Mouse (Mus musculus) gastrocnemius, adult 8-10 months (tissue): ENCODE results near the gene Sub1. TPM values are rescaled to one million over a fixed set of nuclear protein-coding genes. Genes with fewer than 3 reads are reported as not detected.

ENCODE experiments used
- DNase-seq, 2 experiments: peaks; one replicate each; pipeline ENCODE4 v3.0.0; 2022; ENCODE audit warnings: low spot score in 2 of 2
- total RNA-seq, 4 experiments: library from RNA; stranded (reverse); gene quantifications; 2 replicates each; pipeline ENCODE4 v1.2.4; 2022

Sub1 gene
- total RNA-seq, 4 experiments from 2014 or later, result 61.6 to 136 (median 107) TPM

- no peak for DNase-seq
Observed at GRCm38 (mm10) chr15:12013532-12014196, 16.9 kb upstream of the Sub1 start.

GRCm38 (mm10) chr15:12010602-12011044 lies 13.8 kb upstream of the Sub1 start:
- no peak for DNase-seq

DNA sequence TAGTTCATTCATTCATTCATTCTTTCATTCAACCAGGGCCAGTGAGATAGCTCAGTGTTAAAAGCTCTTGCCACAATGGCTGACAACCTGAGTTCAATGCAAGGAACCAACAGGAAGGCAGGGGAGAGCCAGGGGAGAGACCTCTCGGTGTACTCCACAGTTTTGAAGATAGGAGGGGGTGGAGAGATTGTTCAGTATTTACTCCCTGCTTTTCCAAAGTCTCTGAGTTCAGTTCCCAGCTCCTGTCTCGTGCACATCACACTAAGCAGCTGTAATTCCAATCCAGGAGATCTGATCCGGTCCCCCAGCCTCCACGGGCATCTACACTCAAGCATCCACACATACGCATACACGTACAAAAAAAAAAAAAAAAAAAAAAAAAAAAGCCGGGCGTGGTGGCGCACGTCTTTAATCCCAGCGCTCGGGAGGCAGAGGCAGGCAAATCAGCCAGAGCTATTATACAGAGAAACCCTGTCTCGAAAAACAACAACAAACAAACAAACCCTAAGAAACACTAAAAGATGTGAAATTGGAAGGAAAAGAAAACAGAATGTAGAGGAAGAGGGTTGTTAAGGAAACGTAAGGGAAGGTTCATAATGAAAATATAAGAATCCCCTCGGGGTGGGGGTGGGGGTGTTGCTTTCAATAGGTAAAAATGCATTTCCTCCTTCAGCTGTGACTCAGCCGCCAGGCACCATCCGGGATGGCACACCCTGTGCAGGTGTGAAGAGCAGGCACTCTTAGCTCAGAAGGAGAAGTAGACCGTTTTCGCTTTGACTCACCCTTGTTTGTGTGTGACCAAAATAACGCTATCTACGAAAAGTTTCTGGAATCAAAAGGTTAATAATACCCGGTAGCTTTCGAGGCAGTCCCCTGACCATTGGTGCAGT lies 13.2 kb upstream of the Sub1 start:
- DNase-seq, result no peak

GRCm38 (mm10) chr15:12008894-12009293 lies 12.1 kb upstream of the Sub1 start:
- no peak for DNase-seq

DNA sequence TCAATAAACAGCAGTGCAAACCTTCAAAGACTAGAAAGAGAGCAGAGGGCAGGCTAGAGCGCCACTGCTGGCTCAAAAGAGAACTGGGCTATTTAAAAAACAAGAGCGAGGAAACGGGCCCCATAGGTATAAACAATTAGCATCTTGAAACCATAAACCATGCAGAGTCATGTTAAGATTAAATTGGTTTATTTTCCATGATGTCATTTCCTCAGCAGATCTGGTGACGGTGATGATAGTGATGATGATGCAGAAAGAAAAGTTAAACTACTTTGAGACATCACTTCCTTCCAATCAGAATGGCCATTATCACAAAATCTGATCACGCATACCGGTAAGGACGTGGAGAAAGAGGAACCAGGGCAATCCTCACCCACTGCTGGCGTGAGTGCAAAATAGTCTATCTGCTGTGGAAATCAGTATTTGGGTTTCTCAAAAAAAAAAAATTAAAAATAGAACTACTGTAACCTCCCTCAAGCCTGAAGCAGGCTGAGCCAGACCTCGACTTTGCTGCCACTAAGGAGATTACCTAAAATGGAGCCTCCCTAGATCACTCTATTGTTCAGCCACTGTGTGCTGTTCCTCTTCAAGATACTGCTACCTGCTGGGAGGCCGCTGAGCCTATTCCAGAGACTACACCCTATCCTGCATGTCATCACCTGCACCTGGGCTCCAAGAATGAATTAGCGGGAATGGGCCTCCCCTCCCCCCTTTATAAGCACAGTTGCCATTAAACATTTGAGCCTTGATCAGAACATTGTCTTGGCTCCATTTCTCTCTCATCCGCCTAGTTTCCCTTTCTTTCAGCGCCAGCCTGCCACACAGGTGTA lies 11.4 kb upstream of the Sub1 start:
- DNase-seq, result no peak

DNA sequence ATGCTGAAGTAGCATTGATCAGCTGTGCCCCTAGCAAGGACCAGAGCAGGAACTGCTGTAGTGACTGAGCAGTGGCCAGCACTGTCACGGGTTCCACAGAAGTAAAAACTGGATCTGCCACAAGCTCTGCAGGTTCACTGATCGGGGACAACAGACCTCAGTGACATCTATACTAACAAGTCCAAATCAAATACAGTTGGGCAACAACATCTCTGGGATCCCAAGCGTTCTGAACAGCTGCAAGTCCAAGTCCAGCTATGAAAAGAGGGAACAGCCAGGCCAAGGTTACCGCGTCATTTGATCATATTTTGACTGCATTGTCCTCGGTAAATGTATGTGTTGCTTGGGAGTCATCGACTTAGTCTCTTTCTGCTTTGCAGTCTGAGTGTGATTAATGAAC lies 10.6 kb upstream of the Sub1 start:
- no peak for DNase-seq

DNA sequence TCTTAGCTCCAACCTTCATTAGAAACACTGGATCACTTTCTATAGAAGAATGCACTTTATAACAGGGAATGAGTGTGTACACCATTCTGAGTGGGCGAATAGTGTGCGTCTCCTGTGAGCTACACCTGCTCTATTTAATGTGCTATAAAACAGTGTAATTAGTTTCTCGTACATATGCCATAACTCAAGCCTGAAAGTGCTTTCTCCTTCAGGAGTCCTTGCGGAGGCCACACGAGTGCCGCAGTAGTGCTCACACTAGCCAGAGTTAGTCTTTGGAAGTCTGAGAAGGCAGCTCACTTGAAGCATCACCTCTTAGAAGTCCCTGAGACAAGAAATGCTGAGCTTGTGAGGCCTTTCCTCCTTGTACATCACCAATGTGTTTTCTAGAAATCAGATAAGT lies 9.4 kb upstream of the Sub1 start:
- DNase-seq, result no peak

- DNase-seq, result peak; percentile 84 to 88
Observed at GRCm38 (mm10) chr15:11995815-11996201, 975 bp downstream of the Sub1 start.

GRCm38 (mm10) chr15:11994921-11995814 lies 1.6 kb downstream of the Sub1 start:
- peak in 1 of 2 experiments; percentile 32 for DNase-seq

- no peak for DNase-seq
Observed at GRCm38 (mm10) chr15:11994006-11994405, 2.8 kb downstream of the Sub1 start.

DNA sequence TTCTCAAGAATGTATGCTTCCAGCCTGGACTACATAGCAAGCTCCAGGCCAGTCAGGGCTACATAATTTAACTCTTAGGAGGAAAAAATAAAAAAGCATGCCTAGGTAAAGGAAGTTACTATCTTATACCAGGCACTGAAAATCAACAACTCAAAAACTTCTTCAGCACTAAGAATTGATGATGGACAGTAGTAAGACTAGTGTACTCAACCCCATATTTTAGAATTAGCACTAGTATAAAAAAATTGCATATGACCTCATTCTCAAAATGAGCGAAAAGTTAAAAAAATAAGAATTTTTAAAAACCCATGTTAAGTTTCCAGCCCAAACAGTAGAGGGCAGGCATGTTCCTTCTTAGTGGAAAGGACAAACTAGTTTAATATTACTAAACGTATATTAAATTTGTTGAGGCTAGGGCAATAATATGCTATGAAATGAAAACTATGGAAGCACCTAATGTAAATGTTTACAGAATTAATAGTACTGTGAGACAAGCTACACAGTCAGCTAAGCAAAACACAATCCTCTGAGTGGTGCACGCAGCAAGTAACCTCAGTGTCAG lies 5.2 kb downstream of the Sub1 start:
- DNase-seq, result no peak

GRCm38 (mm10) chr15:11988580-11988979 lies 8.2 kb downstream of the Sub1 start:
- DNase-seq, result no peak

GRCm38 (mm10) chr15:11987892-11988291 lies 8.9 kb downstream of the Sub1 start:
- no peak for DNase-seq

- no peak for DNase-seq
Observed at GRCm38 (mm10) chr15:11981985-11982384, 14.8 kb downstream of the Sub1 start.

GRCm38 (mm10) chr15:11981501-11981900 lies 15.3 kb downstream of the Sub1 start:
- peak in 1 of 2 experiments; percentile 16 for DNase-seq

DNA sequence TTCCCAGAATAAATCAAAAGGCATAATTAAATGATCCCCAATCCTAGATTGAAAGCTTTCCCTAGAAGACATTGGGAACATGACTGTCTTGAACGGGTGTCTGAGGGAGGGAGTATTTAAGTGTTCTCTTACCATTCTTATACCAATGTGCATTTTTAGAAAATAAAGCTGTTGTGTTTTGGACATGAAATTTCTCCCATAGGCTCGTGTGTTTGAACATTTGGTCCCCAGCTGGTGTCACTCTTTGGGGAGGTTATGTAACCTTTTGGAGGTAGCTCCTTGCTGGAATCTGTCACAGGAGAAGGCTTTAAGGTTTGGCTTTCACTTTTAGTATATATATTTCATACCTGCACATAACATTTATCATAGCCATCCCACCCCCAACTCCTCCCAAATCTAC lies 18.6 kb downstream of the Sub1 start:
- no peak for DNase-seq

DNA sequence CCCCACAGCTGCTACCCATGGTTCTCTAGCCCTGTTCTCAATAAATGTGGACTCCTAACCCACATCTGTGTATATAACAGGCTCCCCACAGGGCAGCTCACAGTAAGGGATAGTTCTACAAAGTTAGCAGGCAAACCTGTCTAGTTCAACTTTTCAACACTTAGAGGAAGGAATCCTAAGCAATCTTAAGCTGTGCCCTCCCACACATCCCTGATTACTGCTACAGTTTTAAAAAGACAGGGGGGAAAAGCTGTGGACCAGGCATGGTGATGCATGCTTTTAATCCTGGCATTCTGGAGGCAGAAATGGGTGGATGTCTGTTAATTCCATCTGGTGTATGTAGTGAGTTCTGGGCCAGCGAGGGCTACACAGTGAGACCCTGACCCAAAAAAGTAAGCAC lies 19.7 kb downstream of the Sub1 start:
- DNase-seq, result no peak

- DNase-seq, result peak in 1 of 2 experiments; percentile 13
Observed at GRCm38 (mm10) chr15:11975836-11976235, 20.9 kb downstream of the Sub1 start.

- peak; percentile 48 to 58 for DNase-seq
Observed at GRCm38 (mm10) chr15:11971854-11972420, 24.8 kb downstream of the Sub1 start.

GRCm38 (mm10) chr15:11970621-11971020 lies 26.2 kb downstream of the Sub1 start:
- peak in 1 of 2 experiments; percentile 37 for DNase-seq
